Mouse (Mus musculus): ENCODE measurements around the gene Asphd2. TPM values are rescaled to one million over a fixed set of nuclear protein-coding genes. Genes with fewer than 3 reads are reported as not detected.
A peak's percentile ranks its signal among the peaks of the same experiment; 100 is the strongest.
"Not testable (repeated sequence)": the region's sequence is repeated elsewhere in the genome, so short reads cannot be mapped to it uniquely, and the experiment has no call there.

Asphd2 gene
- polyA plus RNA-seq, 1 experiment from 2014 or later, result 58.8 TPM

DNA sequence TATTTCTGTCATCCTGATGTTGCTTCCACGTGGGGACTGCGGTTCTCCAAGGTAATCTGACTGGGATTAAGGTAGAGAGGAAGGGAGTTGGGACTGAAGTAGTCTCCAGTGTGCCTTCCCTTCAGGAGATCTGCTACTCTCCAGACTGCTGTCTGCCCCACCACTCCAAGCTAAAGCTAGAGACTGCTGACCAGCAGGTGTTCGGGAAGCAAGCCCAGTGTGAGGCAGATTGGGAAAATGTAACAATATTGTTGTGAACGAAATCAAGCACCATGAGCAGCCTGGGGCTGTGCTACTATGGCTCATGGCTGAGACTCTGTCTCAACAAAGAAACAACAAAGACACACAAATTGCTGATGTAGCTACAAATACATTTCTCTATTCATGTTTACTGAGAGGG, 23.4 kb upstream of the Asphd2 start:
- H3K4me1 ChIP-seq (ENCODE audit: control insufficient read depth, insufficient read depth, low read length), result peaks cover 20% of the 10 kb centered on the region
- no peaks in the 10 kb centered on the region for H3K27me3 ChIP-seq (ENCODE audit: control insufficient read depth, insufficient read depth, low read depth, low read length)
- H3K4me2 ChIP-seq (ENCODE audit: low read length), result no peak overlapping the region
- no peaks in the 10 kb centered on the region for H3K9me3 ChIP-seq (replicated peaks; ENCODE audit: control insufficient read depth, low read length, poor library complexity, severe bottlenecking)
- peaks cover 5% of the 10 kb centered on the region for H3K36me3 ChIP-seq (ENCODE audit: control insufficient read depth, insufficient read depth, low read length)
- peak overlapping the region; percentile 73 for H3K27ac ChIP-seq (ENCODE audit: low read length)
- no peak overlapping the region for H3K9ac ChIP-seq (ENCODE audit: low read depth, low read length)
- 35% methylated on average over 4 of the region's 4 CpGs for WGBS
- no peak overlapping the region for H3K4me3 ChIP-seq (ENCODE audit: low read depth, low read length)
- ATAC-seq, result no peak

- peak; percentile 40; the same call in 1 of the 2 replicates for ATAC-seq
- Histone ChIP-seq H3K36me3 (ENCODE audit: control insufficient read depth, insufficient read depth, low read length) (peaks cover 4% of the 10 kb centered on the region), H3K9me3 (replicated peaks; ENCODE audit: control insufficient read depth, low read length, poor library complexity, severe bottlenecking) (no peaks in the 10 kb centered on the region), H3K4me1 (ENCODE audit: control insufficient read depth, insufficient read depth, low read length) (peaks cover 30% of the 10 kb centered on the region), H3K27ac (ENCODE audit: low read length) (peak overlapping the region; percentile 75), H3K4me3 (ENCODE audit: low read depth, low read length) (no peak overlapping the region), H3K4me2 (ENCODE audit: low read length) (no peak overlapping the region), H3K9ac (ENCODE audit: low read depth, low read length) (peak overlapping the region; percentile 45; the same call in 1 of the 2 replicates), H3K27me3 (ENCODE audit: control insufficient read depth, insufficient read depth, low read depth, low read length) (no peaks in the 10 kb centered on the region)
- 20% methylated on average over 5 of the region's 5 CpGs for WGBS
Measured at GRCm38 (mm10) chr5:112416673-112417072, 22.0 kb upstream of the Asphd2 start.

- not testable (repeated sequence) for H3K27me3 ChIP-seq (ENCODE audit: control insufficient read depth, insufficient read depth, low read depth, low read length); H3K9me3 ChIP-seq (replicated peaks; ENCODE audit: control insufficient read depth, low read length, poor library complexity, severe bottlenecking); H3K4me3 ChIP-seq (ENCODE audit: low read depth, low read length); H3K36me3 ChIP-seq (ENCODE audit: control insufficient read depth, insufficient read depth, low read length); ATAC-seq; H3K4me2 ChIP-seq (ENCODE audit: low read length); H3K9ac ChIP-seq (ENCODE audit: low read depth, low read length)
- 91% methylated on average over 4 of the region's 4 CpGs for WGBS
- H3K4me1 ChIP-seq (ENCODE audit: control insufficient read depth, insufficient read depth, low read length), result peaks cover 51% of the 10 kb centered on the region
- H3K27ac ChIP-seq (ENCODE audit: low read length), result peak overlapping the region; percentile 87
Measured at GRCm38 (mm10) chr5:112412781-112413180, 18.1 kb upstream of the Asphd2 start.

GRCm38 (mm10) chr5:112411514-112412335, 17.1 kb upstream of the Asphd2 start:
- Histone ChIP-seq H3K4me3 (ENCODE audit: low read depth, low read length) (peak overlapping the region; percentile 4; the same call in 1 of the 2 replicates), H3K27me3 (ENCODE audit: control insufficient read depth, insufficient read depth, low read depth, low read length) (no peaks in the 10 kb centered on the region), H3K27ac (ENCODE audit: low read length) (peak overlapping the region; percentile 87), H3K4me1 (ENCODE audit: control insufficient read depth, insufficient read depth, low read length) (peaks cover 48% of the 10 kb centered on the region), H3K36me3 (ENCODE audit: control insufficient read depth, insufficient read depth, low read length) (no peaks in the 10 kb centered on the region), H3K9me3 (replicated peaks; ENCODE audit: control insufficient read depth, low read length, poor library complexity, severe bottlenecking) (no peaks in the 10 kb centered on the region), H3K9ac (ENCODE audit: low read depth, low read length) (peak overlapping the region; percentile 10), H3K4me2 (ENCODE audit: low read length) (peak overlapping the region; percentile 48)
- WGBS, result 9% methylated on average over 19 of the region's 19 CpGs
- ATAC-seq, result peak; percentile 77

DNA sequence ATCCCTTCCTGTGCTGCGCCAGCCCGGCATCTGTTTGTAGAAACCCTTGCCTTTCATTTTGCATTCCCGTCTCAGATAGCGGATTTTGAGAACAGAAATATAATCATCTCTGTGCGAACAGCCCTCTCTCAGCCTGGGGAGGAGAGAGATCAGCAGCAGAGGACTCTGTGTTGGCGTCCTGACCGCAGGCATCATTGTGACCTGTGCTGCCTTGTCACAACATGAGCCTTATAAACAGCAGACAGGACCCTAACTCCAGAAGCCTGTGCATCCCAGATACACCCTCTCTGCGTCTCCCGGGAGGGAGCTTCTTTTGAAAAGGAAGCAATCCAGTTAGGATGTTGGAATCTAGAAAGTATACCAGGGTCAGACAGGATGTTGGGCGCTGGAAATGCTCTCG, 16.4 kb upstream of the Asphd2 start:
- WGBS, result 7% methylated on average over 11 of the region's 11 CpGs
- H3K4me3 ChIP-seq (ENCODE audit: low read depth, low read length), result no peak overlapping the region
- peaks cover 41% of the 10 kb centered on the region for H3K4me1 ChIP-seq (ENCODE audit: control insufficient read depth, insufficient read depth, low read length)
- no peaks in the 10 kb centered on the region for H3K9me3 ChIP-seq (replicated peaks; ENCODE audit: control insufficient read depth, low read length, poor library complexity, severe bottlenecking)
- H3K27me3 ChIP-seq (ENCODE audit: control insufficient read depth, insufficient read depth, low read depth, low read length), result no peaks in the 10 kb centered on the region
- H3K27ac ChIP-seq (ENCODE audit: low read length), result peak overlapping the region; percentile 87
- peak overlapping the region; percentile 48 for H3K4me2 ChIP-seq (ENCODE audit: low read length)
- H3K36me3 ChIP-seq (ENCODE audit: control insufficient read depth, insufficient read depth, low read length), result no peaks in the 10 kb centered on the region
- ATAC-seq, result peak; percentile 40
- peak overlapping the region; percentile 15; the same call in 1 of the 2 replicates for H3K9ac ChIP-seq (ENCODE audit: low read depth, low read length)

- WGBS, result 42% methylated on average over 5 of the region's 5 CpGs
- Histone ChIP-seq H3K27me3 (ENCODE audit: control insufficient read depth, insufficient read depth, low read depth, low read length) (no peaks in the 10 kb centered on the region), H3K9ac (ENCODE audit: low read depth, low read length) (no peak overlapping the region), H3K4me3 (ENCODE audit: low read depth, low read length) (no peak overlapping the region), H3K4me1 (ENCODE audit: control insufficient read depth, insufficient read depth, low read length) (peaks cover 33% of the 10 kb centered on the region), H3K9me3 (replicated peaks; ENCODE audit: control insufficient read depth, low read length, poor library complexity, severe bottlenecking) (no peaks in the 10 kb centered on the region), H3K27ac (ENCODE audit: low read length) (peak overlapping the region; percentile 87), H3K36me3 (ENCODE audit: control insufficient read depth, insufficient read depth, low read length) (no peaks in the 10 kb centered on the region), H3K4me2 (ENCODE audit: low read length) (no peak overlapping the region)
- no peak for ATAC-seq
Measured at GRCm38 (mm10) chr5:112409274-112409673, 14.6 kb upstream of the Asphd2 start.

GRCm38 (mm10) chr5:112406017-112406416, 11.4 kb upstream of the Asphd2 start:
- no peak overlapping the region for H3K4me3 ChIP-seq (ENCODE audit: low read depth, low read length)
- no peaks in the 10 kb centered on the region for H3K36me3 ChIP-seq (ENCODE audit: control insufficient read depth, insufficient read depth, low read length)
- no peaks in the 10 kb centered on the region for H3K9me3 ChIP-seq (replicated peaks; ENCODE audit: control insufficient read depth, low read length, poor library complexity, severe bottlenecking)
- H3K4me2 ChIP-seq (ENCODE audit: low read length), result no peak overlapping the region
- H3K9ac ChIP-seq (ENCODE audit: low read depth, low read length), result no peak overlapping the region
- H3K4me1 ChIP-seq (ENCODE audit: control insufficient read depth, insufficient read depth, low read length), result peaks cover 16% of the 10 kb centered on the region
- H3K27me3 ChIP-seq (ENCODE audit: control insufficient read depth, insufficient read depth, low read depth, low read length), result no peaks in the 10 kb centered on the region
- WGBS, result 66% methylated on average over 3 of the region's 3 CpGs
- H3K27ac ChIP-seq (ENCODE audit: low read length), result no peak overlapping the region
- ATAC-seq, result no peak

DNA sequence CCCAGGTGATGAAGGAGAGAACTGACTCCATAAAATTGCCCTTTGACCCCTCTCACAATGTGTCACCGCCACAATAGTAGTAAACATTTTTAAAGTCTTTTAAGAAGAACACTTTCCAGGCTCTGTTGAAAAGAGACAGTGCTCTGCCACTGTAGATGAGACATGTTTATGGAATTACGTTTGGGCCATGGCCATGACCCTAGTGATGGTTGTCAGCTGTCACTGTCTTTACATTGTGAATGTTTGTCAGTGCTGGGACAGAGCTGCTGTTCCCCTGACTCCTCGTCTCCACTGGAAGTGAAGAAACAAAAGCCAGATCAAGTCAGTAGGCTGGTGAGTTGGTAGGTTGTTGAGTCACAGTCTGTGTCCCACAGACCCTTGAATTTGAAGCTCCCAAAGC, 7.8 kb upstream of the Asphd2 start:
- H3K4me1 ChIP-seq (ENCODE audit: control insufficient read depth, insufficient read depth, low read length), result no peaks in the 10 kb centered on the region
- no peaks in the 10 kb centered on the region for H3K27me3 ChIP-seq (ENCODE audit: control insufficient read depth, insufficient read depth, low read depth, low read length)
- H3K27ac ChIP-seq (ENCODE audit: low read length), result no peak overlapping the region
- no peaks in the 10 kb centered on the region for H3K9me3 ChIP-seq (replicated peaks; ENCODE audit: control insufficient read depth, low read length, poor library complexity, severe bottlenecking)
- no peak overlapping the region for H3K4me2 ChIP-seq (ENCODE audit: low read length)
- H3K4me3 ChIP-seq (ENCODE audit: low read depth, low read length), result no peak overlapping the region
- H3K36me3 ChIP-seq (ENCODE audit: control insufficient read depth, insufficient read depth, low read length), result no peaks in the 10 kb centered on the region
- no peak overlapping the region for H3K9ac ChIP-seq (ENCODE audit: low read depth, low read length)
- ATAC-seq, result no peak
- 71% methylated on average over 3 of the region's 3 CpGs for WGBS

GRCm38 (mm10) chr5:112399284-112399683, 4.6 kb upstream of the Asphd2 start:
- Histone ChIP-seq H3K4me3 (ENCODE audit: low read depth, low read length) (no peak overlapping the region), H3K36me3 (ENCODE audit: control insufficient read depth, insufficient read depth, low read length) (no peaks in the 10 kb centered on the region), H3K9ac (ENCODE audit: low read depth, low read length) (no peak overlapping the region), H3K27ac (ENCODE audit: low read length) (no peak overlapping the region), H3K4me1 (ENCODE audit: control insufficient read depth, insufficient read depth, low read length) (peaks cover 9% of the 10 kb centered on the region; the same call in 1 of the 2 replicates), H3K9me3 (replicated peaks; ENCODE audit: control insufficient read depth, low read length, poor library complexity, severe bottlenecking) (no peaks in the 10 kb centered on the region), H3K4me2 (ENCODE audit: low read length) (no peak overlapping the region), H3K27me3 (ENCODE audit: control insufficient read depth, insufficient read depth, low read depth, low read length) (no peaks in the 10 kb centered on the region)
- ATAC-seq, result no peak
- 63% methylated on average over 10 of the region's 10 CpGs for WGBS

All from midbrain, embryonic 16.5 days (tissue).